12 mouse cellular contexts compared by ENCODE assay signal in genomic region chr12:86181879-86182278, GRCm38 (mm10). TPM values are rescaled to one million over a fixed set of nuclear protein-coding genes. Genes with fewer than 3 reads are reported as not detected.
DNase-seq lines count a peak whose midpoint lies in the region; ATAC-seq and TF ChIP-seq lines count a peak whose summit lies in the region.
"Had no signal": no experiment of that assay in that cellular context is flagged by ENCODE, and none has a peak within 500 bp of the region (broad histone marks: within the 10 kb centered on the region; RNA-seq: fewer than 3 reads in every experiment).

No protein-coding gene starts in this region.

- TF ChIP-seq CTCF in layer of hippocampus, adult 2 months (conservative IDR thresholded peaks at IDR 0.05), result no peak

- H3K9me3 ChIP-seq in midbrain, embryonic 13.5 days, result no peaks in the 10 kb centered on the region
- H3K9me3 ChIP-seq: heart, embryonic 15.5 days had no signal

- no peaks in the 10 kb centered on the region for H3K27me3 ChIP-seq in midbrain, embryonic 13.5 days

- peaks cover 31% of the 10 kb centered on the region for H3K4me1 ChIP-seq in midbrain, embryonic 13.5 days (replicated peaks)

- peak overlapping the region; percentile 65 for H3K27ac ChIP-seq in midbrain, embryonic 13.5 days
- no peak overlapping the region for H3K27ac ChIP-seq in layer of hippocampus, adult 2 months
- H3K27ac ChIP-seq: heart, embryonic 15.5 days had no signal

- no peak overlapping the region for H3K4me2 ChIP-seq in midbrain, embryonic 13.5 days (replicated peaks)
- H3K4me2 ChIP-seq: heart, embryonic 15.5 days had no signal

- no peak overlapping the region for H3K9ac ChIP-seq in midbrain, embryonic 13.5 days (replicated peaks)
- H3K9ac ChIP-seq: heart, embryonic 15.5 days had no signal

- whole genome bisulfite sequencing in midbrain, embryonic 13.5 days, result 57% methylated on average over 2 of the region's 2 CpGs

- no peaks in the 10 kb centered on the region for H3K36me3 ChIP-seq in midbrain, embryonic 13.5 days
- H3K36me3 ChIP-seq: heart, embryonic 15.5 days had no signal

- H3K4me3 ChIP-seq in midbrain, embryonic 13.5 days (replicated peaks), result no peak overlapping the region
- H3K4me3 ChIP-seq in layer of hippocampus, adult 2 months, result no peak overlapping the region
- H3K4me3 ChIP-seq: heart, embryonic 15.5 days had no signal

- peak; percentile 17 to 46; a peak in 1 of 4 replicates for ATAC-seq in hematopoietic stem cell, adult 5-6 weeks (replicated peaks in 1 of 2; ENCODE audit: insufficient read depth in 1 of 2, low FRiP score in 2 of 2, low TSS enrichment in 1 of 2, low read depth in 1 of 2, poor library complexity in 2 of 2, severe bottlenecking in 2 of 2)
- peak; percentile 25 for ATAC-seq in midbrain, embryonic 13.5 days

- DNase-seq in CD4-positive helper T cell, adult 2 months (ENCODE audit: low read depth, low spot score), result peak; percentile 13
- peak; percentile 16 for DNase-seq in brain, adult 2 months (ENCODE audit: low read depth, low spot score)
- no peak for DNase-seq in layer of hippocampus, adult 2 months (ENCODE audit: low spot score in 2 of 2)
- no peak for DNase-seq in spleen, postnatal 36 days (ENCODE audit: low spot score in 2 of 2)
- no peak for DNase-seq in lung, postnatal 4 days
- no peak for DNase-seq in adrenal gland, postnatal 10 days
- DNase-seq: adrenal gland, adult 2 months; cerebellum, adult 11-12 months; lung, adult 18-20 months had no signal

RNA-seq across cellular contexts. Expression of gene Gpatch2l, which starts 59.8 kb away (rescaled TPM):
- total RNA-seq in hematopoietic stem cell, adult 5-6 weeks (2017), result 33.6 and 47.6 TPM in 2 replicates
- polyA plus RNA-seq in midbrain, embryonic 13.5 days (2015; fragmentation: Nextera tagmentation; extraction: Ambion mirVana), result 26.7 and 27.2 TPM in 2 replicates
- total RNA-seq in layer of hippocampus, adult 2 months (2021), result 10 to 100 TPM; 30.7 to 31.3 TPM
- 10 to 100 TPM; 21.8 to 23.1 TPM for total RNA-seq in adrenal gland, postnatal 10 days (2021)

Comparison
In these comparisons a context has a peak if more than half of its experiments do, and no peak if none do; other contexts are left out.
1. DNase-seq: peak in CD4-positive helper T cell, adult 2 months (single experiment) and brain, adult 2 months (single experiment); none in layer of hippocampus, adult 2 months (0 of 2), spleen, postnatal 36 days (0 of 2), lung, postnatal 4 days (0 of 2) and adrenal gland, postnatal 10 days (single experiment).